Mouse (Mus musculus): ENCODE data around the gene Sec61a1.

- TF ChIP-seq CTCF (conservative IDR thresholded peaks at IDR 0.05; ENCODE audit: insufficient read depth, insufficient read length, low read depth, low read length) (no peak), POLR2A (IDR thresholded peaks at IDR 0.05; ENCODE audit: low read depth, low read length) (no peak)
Observed at GRCm38 (mm10) chr6:88530306-88530705, 11.6 kb upstream of the Sec61a1 start.
